Mouse (Mus musculus) kidney, postnatal 4 days (tissue): ENCODE measurements around the gene Jak1.

Experiments
- DNase-seq, 2 experiments: peaks; one replicate each; pipeline ENCODE4 v3.0.0; 2021; ENCODE audit warnings: mixed read lengths in 2 of 2

Gene Jak1

GRCm38 (mm10) chr4:101236797-101237196, 28.3 kb downstream of the Jak1 start:
- no peak for DNase-seq

GRCm38 (mm10) chr4:101235964-101236363, 29.1 kb downstream of the Jak1 start:
- DNase-seq = no peak

- DNase-seq = no peak
Measured at GRCm38 (mm10) chr4:101234753-101235152, 30.3 kb downstream of the Jak1 start.

- DNase-seq = peak; percentile 50 to 62
Measured at GRCm38 (mm10) chr4:101234332-101234731, 30.8 kb downstream of the Jak1 start.

GRCm38 (mm10) chr4:101230621-101231020, 34.5 kb downstream of the Jak1 start:
- DNase-seq = no peak

- no peak for DNase-seq
Measured at GRCm38 (mm10) chr4:101227398-101227797, 37.7 kb downstream of the Jak1 start.

- DNase-seq = no peak
Measured at GRCm38 (mm10) chr4:101225984-101226383, 39.1 kb downstream of the Jak1 start.

GRCm38 (mm10) chr4:101220946-101221345, 44.1 kb downstream of the Jak1 start:
- no peak for DNase-seq

- DNase-seq = no peak
Measured at GRCm38 (mm10) chr4:101219839-101220238, 45.2 kb downstream of the Jak1 start.

GRCm38 (mm10) chr4:101217026-101217540, 48.0 kb downstream of the Jak1 start:
- no peak for DNase-seq

- DNase-seq = peak in 1 of 2 experiments; percentile 28
Measured at GRCm38 (mm10) chr4:101216286-101216685, 48.8 kb downstream of the Jak1 start.

- no peak for DNase-seq
Measured at GRCm38 (mm10) chr4:101213477-101213876, 51.6 kb downstream of the Jak1 start.

- DNase-seq = no peak
Measured at GRCm38 (mm10) chr4:101207492-101207891, 57.6 kb downstream of the Jak1 start.

GRCm38 (mm10) chr4:101203518-101203917, 61.6 kb downstream of the Jak1 start:
- no peak for DNase-seq

GRCm38 (mm10) chr4:101202626-101203025, 62.5 kb downstream of the Jak1 start:
- no peak for DNase-seq

- DNase-seq = no peak
Measured at GRCm38 (mm10) chr4:101199433-101200081, 65.5 kb downstream of the Jak1 start.

- DNase-seq = no peak
Measured at GRCm38 (mm10) chr4:101198333-101198732, 66.7 kb downstream of the Jak1 start.

- DNase-seq = no peak
Measured at GRCm38 (mm10) chr4:101197421-101198170, 67.5 kb downstream of the Jak1 start.

GRCm38 (mm10) chr4:101196407-101196806, 68.7 kb downstream of the Jak1 start:
- DNase-seq = no peak

GRCm38 (mm10) chr4:101194170-101194569, 70.9 kb downstream of the Jak1 start:
- no peak for DNase-seq

- no peak for DNase-seq
Measured at GRCm38 (mm10) chr4:101192241-101192976, 72.7 kb downstream of the Jak1 start.

GRCm38 (mm10) chr4:101187381-101187780, 77.7 kb downstream of the Jak1 start:
- no peak for DNase-seq

GRCm38 (mm10) chr4:101186591-101186990, 78.5 kb downstream of the Jak1 start:
- no peak for DNase-seq
